Mouse (Mus musculus): Measurements from ENCODE around the gene Cfap65.

The Cfap65 gene

GRCm38 (mm10) chr1:74935402-74935801 lies at the start of gene Cfap65:
Cfap65 (minus strand) TSS chr1:74935599.
- peak in 1 of 2 experiments; percentile 29 for DNase-seq

DNA sequence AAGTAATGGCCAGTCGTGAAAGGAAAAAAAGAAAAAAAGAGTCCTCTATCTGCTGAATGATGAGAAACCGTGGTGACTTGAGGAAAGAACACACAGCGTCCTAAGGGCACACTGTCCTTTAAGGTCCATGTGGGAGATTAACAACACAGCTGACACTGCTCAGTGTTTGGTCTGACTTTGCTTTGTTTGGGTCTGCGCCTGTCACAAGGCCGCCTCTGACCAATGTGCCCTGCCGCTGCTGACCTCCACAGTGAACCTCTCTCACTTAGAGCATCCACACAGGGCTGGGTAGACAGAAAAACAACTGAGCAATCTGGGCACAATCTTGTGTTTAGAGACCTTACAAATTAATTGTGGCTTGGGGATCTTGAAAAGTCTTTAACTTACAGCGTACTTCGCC lies 41.6 kb upstream of the Cfap65 start:
- no peak for DNase-seq

GRCm38 (mm10) chr1:74975936-74976335 lies 40.5 kb upstream of the Cfap65 start:
- DNase-seq: peak in 1 of 2 experiments; percentile 24

GRCm38 (mm10) chr1:74973590-74973989 lies 38.2 kb upstream of the Cfap65 start:
- DNase-seq: no peak

- DNase-seq: peak; percentile 46 to 70
Measured at GRCm38 (mm10) chr1:74971353-74972050, 36.1 kb upstream of the Cfap65 start.

DNA sequence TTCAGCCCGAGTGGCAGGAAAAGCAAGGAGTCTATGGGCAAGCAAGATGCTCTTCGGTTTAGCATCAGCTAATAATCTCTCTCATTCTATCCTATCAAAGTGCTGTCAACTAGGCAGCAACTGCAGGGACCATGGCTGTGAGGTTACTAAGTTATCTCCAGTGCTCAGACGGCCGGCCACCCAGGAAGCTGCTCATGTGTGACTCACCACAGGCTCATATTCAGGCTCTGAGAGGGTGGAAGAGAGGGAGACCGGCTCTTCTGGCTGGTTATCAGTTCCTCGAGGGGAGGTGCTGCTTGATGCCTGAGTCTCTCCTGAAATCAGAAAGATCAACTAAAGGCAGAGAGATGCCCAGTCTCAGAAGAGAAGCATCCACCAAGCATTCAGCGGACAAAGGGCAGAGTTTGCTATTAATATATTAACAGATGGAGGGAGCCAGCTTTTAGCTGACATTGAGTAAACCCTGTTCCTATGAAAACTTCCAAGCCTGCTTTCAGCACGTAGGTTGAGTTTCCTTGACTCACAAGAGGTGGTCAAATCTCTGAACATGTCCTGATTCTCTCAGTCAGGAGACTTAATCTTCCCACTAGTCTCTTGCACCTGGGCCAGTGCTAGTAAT lies 32.7 kb upstream of the Cfap65 start:
- no peak for DNase-seq

DNA sequence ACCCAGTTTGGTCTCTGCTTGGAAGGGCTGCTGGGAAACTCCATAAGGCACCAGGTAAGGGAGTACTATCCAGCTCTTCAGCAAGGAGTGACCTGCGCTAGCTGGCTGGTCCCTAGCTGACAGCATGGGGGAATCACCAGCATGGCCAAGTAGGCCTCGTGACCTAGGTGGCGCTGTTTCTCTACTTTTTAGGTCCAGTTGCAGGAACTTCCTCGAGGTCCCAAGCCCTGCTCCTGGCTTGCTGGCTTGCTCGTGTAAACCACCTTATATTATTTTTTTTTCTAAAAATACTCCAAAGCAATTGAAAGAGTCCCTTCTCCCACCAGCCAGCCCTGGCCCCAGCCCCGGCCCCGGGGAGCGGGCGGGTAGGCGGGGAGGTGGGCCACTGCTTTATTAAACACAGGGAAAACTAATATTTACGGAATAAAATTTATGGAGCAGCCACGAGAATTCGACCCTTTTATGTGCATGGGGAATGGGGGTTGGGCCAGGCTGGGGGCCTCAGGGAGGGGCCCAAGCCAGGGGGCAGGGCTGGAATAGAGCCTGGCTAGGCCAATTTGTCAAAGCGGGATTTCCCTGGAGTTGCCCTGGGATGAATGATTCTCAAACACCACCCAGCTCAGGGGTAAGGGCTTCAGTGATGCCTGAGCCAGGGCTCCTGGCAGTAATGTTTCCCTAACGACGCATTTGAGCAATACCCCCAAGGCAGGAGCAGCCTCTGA lies 29.3 kb upstream of the Cfap65 start:
- DNase-seq: peak; percentile 70 to 78

DNA sequence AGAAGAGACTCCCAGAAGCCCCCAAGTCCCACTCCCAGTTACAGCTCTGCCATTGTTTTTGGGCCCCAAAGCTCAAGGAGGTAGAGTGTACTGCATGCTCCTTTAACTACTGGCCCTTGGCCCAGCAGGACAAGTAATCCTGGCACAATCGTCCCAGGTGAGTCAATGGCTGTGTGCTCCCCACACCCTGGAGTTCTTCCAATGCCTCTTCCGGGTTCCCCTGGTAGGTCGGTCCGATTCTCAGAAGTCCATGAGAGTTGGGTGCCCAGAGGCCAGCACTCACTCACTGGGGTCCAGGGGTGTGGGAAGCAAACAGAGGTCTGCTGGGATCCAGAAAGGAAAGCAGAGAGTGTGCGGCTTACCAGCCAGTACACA lies 27.4 kb upstream of the Cfap65 start:
- DNase-seq: no peak

DNA sequence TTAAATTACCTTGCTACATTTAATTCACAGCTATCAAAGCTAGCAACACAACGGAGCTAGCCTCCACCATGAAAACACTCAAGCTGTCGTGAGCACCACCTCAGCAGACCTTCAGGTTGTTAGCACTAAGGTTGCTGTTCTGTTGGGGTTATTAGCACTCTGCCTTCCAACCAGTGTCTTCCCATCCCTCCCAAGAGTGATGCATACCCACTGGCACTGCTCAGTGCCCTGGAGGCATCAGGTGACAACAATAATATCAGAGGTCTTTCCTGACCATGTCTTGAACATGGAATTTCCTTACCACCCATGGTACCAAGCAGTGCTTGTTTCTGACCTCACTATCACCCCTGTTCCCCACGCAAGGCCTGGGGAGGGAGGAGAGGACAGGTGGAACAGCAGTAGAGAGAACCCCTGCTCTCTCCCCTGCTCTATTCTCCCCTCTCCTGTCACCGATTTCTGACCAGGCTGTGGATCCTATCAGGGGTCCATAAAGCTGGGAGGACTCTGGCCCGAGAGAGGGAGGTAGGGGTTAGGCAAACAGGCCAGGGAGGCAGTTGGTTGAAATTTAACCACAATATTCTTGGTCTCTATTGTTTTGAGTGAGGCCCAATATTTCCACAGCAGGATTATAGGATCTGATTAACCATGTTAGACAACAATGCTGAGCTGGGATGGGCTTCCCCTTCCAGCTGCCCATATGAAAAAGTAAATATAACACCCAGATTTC lies 26.9 kb upstream of the Cfap65 start:
- DNase-seq: no peak

DNA sequence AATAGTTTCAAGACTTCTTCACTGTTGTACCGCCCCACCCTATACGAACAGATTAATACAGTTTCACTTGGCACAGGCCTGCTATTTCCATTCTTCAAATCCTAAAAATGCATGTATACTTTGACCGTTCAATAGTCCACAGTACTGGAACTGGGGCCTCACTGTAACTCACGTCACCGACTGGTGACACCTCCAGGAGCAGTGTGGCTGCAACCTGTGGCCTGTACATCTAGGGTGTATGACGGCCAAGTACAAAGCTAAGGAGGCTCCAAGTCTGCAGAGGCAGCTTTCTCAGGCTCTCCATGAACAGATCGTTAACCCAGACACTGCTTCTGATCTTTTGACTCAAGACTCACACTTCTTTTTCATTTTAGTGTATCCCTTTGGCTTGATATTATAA lies 26.3 kb upstream of the Cfap65 start:
- no peak for DNase-seq

DNA sequence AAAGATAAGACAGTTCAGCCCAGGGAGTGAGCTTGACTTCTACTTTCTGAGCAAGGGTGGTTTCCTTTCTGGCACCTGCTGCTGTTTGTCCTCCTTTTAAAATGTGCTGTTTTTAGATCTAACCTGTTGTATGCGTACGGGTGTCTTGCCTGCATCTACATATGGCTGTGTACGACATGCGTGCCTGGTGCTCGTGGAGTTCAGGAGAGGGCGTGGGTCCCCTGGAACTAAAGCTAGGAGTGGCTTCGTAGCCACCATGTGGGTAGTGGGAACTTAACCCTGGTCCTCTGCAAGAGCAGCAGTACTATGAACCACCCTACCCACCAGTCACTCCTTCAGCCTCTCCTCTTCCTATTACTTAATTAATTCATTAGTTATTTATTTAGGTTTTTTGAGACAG lies 24.7 kb upstream of the Cfap65 start:
- no peak for DNase-seq

- DNase-seq: no peak
Measured at GRCm38 (mm10) chr1:74951556-74952210, 16.3 kb upstream of the Cfap65 start, which contains the start of gene Ihh. Ihh (minus strand) TSS chr1:74951672.

- no peak for DNase-seq
Measured at GRCm38 (mm10) chr1:74950576-74951490, 15.4 kb upstream of the Cfap65 start.

DNA sequence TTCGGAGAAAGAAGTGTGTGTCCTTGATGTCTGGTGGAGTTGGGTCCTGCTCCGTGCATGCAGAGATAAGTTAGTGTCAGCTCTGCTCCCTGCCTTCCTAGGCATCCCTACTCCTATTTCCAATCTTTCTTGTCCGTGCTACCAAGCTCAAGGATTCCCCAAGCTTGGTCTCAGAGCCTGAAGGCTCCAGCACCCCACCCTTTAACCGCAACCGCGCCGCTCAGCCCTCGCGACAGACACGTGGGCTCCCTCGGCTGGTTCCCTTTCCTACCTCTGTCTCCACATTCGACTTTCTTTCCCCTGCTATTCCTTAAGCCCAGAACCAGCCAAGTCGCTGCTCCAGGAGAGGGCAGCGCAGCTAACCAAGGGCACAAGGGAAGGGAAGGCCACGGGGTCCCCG lies 14.7 kb upstream of the Cfap65 start:
- DNase-seq: no peak

GRCm38 (mm10) chr1:74949666-74950050 lies 14.3 kb upstream of the Cfap65 start:
- peak; percentile 28 to 56 for DNase-seq

GRCm38 (mm10) chr1:74948784-74949665 lies 13.6 kb upstream of the Cfap65 start:
- DNase-seq: peak; percentile 55 to 59

GRCm38 (mm10) chr1:74947986-74948670 lies 12.7 kb upstream of the Cfap65 start:
- no peak for DNase-seq

GRCm38 (mm10) chr1:74941651-74942360 lies 6.4 kb upstream of the Cfap65 start:
- DNase-seq: no peak

- no peak for DNase-seq
Measured at GRCm38 (mm10) chr1:74939762-74940161, 4.4 kb upstream of the Cfap65 start.
